Mouse (Mus musculus): ENCODE data around the gene Art3.
A peak's percentile ranks its signal among the peaks of the same experiment; 100 is the strongest.

Art3 gene

GRCm38 (mm10) chr5:92413982-92414375 is 82.4 kb downstream of the Art3 start:
- DNase-seq (ENCODE audit: low read depth) = no peak

GRCm38 (mm10) chr5:92424126-92424525 is 92.5 kb downstream of the Art3 start:
- DNase-seq (ENCODE audit: low read depth) = no peak

DNA sequence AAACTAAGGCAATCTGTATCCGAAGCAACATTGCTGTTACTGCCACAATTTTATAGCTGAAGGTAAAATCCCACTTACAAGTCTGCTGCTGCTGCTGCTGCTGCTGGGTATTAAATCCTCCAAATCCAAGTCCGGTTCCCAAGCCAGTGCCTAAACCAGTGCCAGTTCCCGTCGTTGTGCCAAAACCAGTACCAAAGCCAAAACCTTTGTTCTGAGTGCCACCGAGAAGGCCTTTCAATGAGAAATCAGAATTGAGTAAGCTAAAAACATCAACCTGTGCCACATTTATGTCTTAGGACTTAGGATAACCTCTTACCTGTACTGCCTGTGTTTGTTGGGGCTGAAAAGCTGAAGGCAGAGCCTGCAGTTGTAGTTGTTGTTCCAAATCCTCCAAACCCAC is 99.1 kb downstream of the Art3 start:
- DNase-seq (ENCODE audit: low read depth) = no peak

GRCm38 (mm10) chr5:92431611-92432010 is 100.0 kb downstream of the Art3 start:
- no peak for DNase-seq (ENCODE audit: low read depth)

DNA sequence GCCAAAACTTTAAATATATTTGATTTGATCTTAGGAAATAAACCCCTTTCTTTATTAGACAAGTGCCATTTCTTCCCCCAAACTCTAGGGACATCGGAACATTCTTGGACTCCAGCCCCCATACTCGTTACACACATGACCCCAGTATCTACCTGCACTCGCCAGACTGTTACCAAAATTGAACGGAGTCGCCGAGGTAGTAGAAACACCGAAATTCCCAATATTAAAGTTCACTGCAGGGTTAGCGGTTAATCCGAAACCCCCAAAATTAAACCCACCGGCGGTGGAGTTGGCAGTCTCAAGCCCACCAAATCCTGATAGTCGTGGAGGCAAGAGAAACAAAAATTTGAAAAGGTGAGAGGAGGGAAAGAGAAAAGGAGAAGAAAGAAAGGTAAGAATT is 102.4 kb downstream of the Art3 start:
- DNase-seq (ENCODE audit: low read depth) = no peak

GRCm38 (mm10) chr5:92434571-92434985 is 103.0 kb downstream of the Art3 start:
- DNase-seq (ENCODE audit: low read depth) = no peak

- DNase-seq (ENCODE audit: low read depth) = peak; percentile 96
Observed at GRCm38 (mm10) chr5:92435025-92435584, 103.5 kb downstream of the Art3 start, which contains the start of gene Nup54. Nup54 (minus strand) TSS chr5:92435219.

- no peak for DNase-seq (ENCODE audit: low read depth)
Observed at GRCm38 (mm10) chr5:92438540-92438939, 106.9 kb downstream of the Art3 start.

GRCm38 (mm10) chr5:92441494-92441893 is 109.9 kb downstream of the Art3 start:
- DNase-seq (ENCODE audit: low read depth) = no peak

DNA sequence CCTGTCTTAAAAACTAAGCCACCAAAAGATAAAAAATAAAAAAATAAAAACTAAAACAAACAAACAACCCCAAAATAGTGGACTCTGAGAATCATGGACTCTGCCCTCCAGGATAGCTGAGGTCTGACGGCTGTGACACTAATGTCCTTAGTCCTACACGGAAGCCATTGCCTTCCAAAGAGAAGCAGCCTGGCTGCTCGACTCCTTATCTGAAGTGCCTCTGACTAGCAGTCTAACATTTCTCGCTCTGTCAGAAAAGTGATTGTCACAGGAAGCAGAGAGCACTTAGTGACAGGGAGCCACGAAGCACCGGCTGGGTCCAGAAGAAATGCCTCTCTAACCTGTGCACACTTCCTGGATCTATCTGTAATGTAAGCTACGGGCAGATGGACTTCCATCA is 111.3 kb downstream of the Art3 start:
- DNase-seq (ENCODE audit: low read depth) = no peak

DNA sequence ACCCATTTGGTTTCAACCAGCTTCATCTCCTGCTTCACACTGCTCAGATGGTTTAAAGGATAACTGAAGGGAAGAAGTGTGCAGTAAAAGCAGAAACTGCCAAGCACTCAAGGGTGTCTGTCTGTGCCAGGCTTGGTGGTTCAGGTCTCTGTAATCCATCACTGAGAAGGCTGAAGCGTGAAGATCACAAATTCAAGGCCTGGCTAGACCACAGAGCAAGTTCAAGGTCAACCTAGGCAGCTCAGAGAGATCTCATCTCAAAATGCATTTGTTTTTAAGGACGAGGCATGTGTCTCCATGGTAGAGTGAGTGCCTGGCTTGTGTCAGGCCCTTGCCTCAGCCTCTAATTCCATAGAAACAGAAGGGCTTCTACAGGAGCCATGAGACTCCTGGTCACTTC is 113.4 kb downstream of the Art3 start:
- DNase-seq (ENCODE audit: low read depth) = no peak

- DNase-seq (ENCODE audit: low read depth) = no peak
Observed at GRCm38 (mm10) chr5:92446736-92447135, 115.1 kb downstream of the Art3 start.

DNA sequence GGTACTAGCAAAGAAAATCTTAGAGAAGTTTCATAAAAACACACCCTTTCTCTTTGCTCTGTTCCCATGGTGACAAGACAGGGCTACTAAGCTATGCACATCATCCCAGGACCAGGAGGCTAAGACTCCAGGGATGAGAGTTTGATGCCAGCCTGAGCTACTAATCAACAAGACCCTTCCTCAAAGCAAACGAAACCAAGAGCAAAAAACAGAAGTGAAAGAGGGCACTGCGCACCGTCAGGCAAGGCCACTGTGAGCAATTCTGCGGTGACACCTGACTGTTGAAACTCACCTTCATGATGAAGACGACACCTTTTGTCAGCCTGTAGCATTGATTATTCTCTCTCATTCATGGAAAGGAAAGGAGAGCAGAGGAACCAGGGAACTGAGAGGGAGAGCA is 121.2 kb downstream of the Art3 start:
- DNase-seq (ENCODE audit: low read depth) = no peak

DNA sequence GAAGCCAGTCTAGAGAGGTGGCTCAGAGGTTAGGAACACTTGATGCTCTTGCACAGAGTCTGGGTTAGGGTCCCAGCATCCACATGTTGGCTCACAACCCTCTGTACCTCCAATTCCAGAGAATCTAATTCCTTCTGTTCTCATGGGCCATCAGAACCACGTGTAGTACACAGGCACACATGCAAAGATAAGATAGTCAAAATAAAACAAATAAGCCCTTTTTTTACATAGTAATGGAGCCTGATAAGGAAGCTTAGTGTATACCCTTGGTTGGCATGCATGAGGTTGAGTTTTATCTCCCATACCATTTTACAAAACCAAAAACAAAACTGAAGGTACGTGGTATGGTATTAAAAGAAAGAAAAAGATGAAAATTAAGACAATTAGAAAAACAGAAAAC is 125.8 kb downstream of the Art3 start:
- no peak for DNase-seq (ENCODE audit: low read depth)

DNA sequence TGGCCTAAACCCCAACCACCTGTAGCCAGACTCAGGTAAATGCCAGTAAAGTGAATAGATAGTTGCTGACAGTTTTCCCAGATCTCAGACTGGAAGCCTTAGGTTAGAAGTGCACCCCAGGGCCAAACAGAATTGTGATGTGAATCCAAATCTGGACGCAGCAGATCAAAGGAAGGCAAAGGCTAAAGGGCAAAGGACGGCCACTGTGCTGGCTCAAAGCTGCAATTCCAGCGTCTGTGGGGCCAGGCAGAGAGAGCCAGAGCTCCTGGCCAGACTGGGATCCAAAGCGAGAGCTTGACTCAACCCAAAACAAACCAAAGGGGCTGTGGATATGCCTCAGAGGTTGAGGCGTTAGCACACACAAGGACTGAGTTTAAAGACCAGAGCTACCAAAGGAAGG is 127.1 kb downstream of the Art3 start:
- DNase-seq (ENCODE audit: low read depth) = no peak

GRCm38 (mm10) chr5:92461321-92461720 is 129.7 kb downstream of the Art3 start:
- DNase-seq (ENCODE audit: low read depth) = peak; percentile 34

All from c-Kit-positive CD71-positive TER-119-negative erythroid progenitor cells, embryonic 14.5 days (primary cell).